Mouse (Mus musculus) hindbrain, embryonic 15.5 days (tissue): ENCODE results near the gene Ehd1. TPM values are rescaled to one million over a fixed set of nuclear protein-coding genes. Genes with fewer than 3 reads are reported as not detected.

Experiments
- ATAC-seq: fragments of 200-750 bp; cut with Nextera tagmentation; 2 replicates; pipeline ENCODE4 v1.8.0; 2017; ENCODE audit warnings: low read depth, moderate number of reproducible peaks, moderate TSS enrichment; ENCODE audit not compliant: low FRiP score
- H3K27ac ChIP-seq: fragments of 300-500 bp; sonication (generic); replicated peaks from 2 replicates; pipeline ENCODE4 v1.5.1; 2015; ENCODE audit warnings: mild to moderate bottlenecking, inconsistent platforms
- H3K27me3 ChIP-seq: fragments of 300-500 bp; sonication (generic); 2 replicates; pipeline ENCODE4 v1.6.1; 2015; ENCODE audit warnings: control low read depth, inconsistent platforms
- H3K36me3 ChIP-seq: fragments of 300-500 bp; sonication (generic); 2 replicates; pipeline ENCODE4 v1.6.1; 2015; ENCODE audit warnings: control low read depth, inconsistent platforms
- H3K4me1 ChIP-seq: fragments of 300-500 bp; sonication (generic); replicated peaks from 2 replicates; pipeline ENCODE4 v1.6.1; 2015; ENCODE audit warnings: control low read depth, inconsistent platforms
- H3K4me2 ChIP-seq: fragments of 300-500 bp; sonication (generic); 2 replicates; pipeline ENCODE4 v1.6.1; 2015; ENCODE audit warnings: moderate library complexity, mild to moderate bottlenecking, inconsistent platforms
- H3K4me3 ChIP-seq: fragments of 300-500 bp; sonication (generic); 2 replicates; pipeline ENCODE4 v1.5.1; 2015; ENCODE audit warnings: mild to moderate bottlenecking, inconsistent platforms
- H3K9ac ChIP-seq: fragments of 300-500 bp; sonication (generic); 2 replicates; pipeline ENCODE4 v1.6.1; 2015; ENCODE audit warnings: inconsistent platforms
- H3K9me3 ChIP-seq: fragments of 300-500 bp; sonication (generic); 2 replicates; pipeline ENCODE4 v1.6.1; 2016; ENCODE audit warnings: control low read depth, inconsistent platforms
- WGBS: fragments of 180-500 bp; shearing (Covaris S2); methylation state at CpG from one replicate; pipeline ENCODE4 v1.1.7; 2015; 5-methylcytosine and 5-hydroxymethylcytosine counted together
- polyA plus RNA-seq: library from polyadenylated mRNA; unstranded; fragments of >200 nt; fragmentation: Nextera tagmentation; extraction: Ambion mirVana; gene quantifications from 2 replicates; pipeline ENCODE4 v1.2.1, GENCODE M21; 2015

The Ehd1 gene
- polyA plus RNA-seq, 1 experiment from 2014 or later, result 103 TPM

DNA sequence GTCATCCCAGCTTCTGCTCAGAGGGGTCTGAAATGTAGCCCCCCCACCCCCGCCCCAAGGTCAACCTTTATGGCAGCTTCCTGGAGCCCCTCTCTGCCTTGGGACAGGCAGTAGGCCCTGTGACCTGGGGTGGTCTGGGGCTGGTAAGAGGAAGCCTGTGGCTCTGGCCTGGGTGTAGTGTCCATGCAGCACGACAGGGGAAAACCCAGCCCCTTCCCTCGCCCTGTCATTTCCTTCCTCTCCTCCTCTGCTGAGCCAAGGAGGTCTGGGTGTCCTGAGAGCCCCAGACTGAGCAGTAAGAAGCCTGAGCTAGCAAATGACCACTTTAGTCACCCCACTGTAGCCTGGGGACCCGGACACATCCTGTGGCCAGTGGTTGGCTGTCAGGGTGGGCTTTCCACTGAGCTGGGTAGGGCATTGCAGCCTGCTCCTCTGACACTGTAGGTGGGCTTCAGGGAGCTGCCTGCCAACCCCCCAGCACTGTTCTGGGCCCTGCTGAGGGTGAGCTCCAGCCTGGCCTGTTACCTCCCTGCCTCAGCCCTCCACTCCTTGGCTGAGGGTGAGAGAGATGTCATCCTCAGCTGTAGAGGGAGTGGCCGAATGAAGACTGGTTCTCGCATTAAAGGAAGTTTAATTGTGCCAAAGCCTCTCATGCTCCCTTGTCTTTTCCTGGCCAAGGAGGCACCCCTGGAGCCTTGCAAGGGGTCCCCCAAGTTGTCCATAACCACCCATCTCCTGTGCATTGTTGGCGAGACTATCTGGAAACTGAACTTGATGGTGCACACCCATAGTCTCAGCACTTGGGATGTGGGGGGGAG lies 23.1 kb downstream of the Ehd1 start:
- WGBS, result 87% methylated on average over 7 of the region's 7 CpGs
- Histone ChIP-seq H3K4me3 (no peak overlapping the region), H3K27ac (0 out of 2 replicates have a peak overlapping the region, but pooled peaks have one; percentile 23), H3K4me2 (no peak overlapping the region), H3K9ac (no peak overlapping the region), H3K9me3 (no peaks in the 10 kb centered on the region), H3K4me1 (peaks cover 10% of the 10 kb centered on the region), H3K36me3 (peaks cover 44% of the 10 kb centered on the region), H3K27me3 (no peaks in the 10 kb centered on the region)
- ATAC-seq, result no peak

DNA sequence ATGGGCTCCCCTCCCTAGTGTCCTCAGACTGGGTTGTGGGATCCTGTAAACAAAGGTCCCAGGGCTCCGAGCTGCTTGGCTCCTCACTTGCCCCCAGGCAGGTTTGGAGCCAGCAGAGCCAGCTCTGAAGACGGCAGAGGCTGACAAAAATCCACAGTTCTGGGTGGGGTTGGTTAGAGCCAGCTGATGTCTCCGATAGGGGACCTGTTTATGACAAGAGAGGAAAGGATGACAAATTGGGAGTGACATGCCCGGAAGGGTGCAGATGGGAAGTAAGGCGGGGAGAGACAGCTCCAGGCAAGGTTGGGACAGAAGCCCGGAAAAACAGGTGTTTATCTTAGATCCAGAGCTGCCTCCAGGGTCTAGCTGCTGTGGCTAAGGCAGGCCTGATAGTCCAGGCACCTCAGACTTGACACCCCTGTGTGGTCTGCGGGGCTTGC lies 23.9 kb downstream of the Ehd1 start:
- no peak overlapping the region for H3K4me3 ChIP-seq
- no peak overlapping the region for H3K4me2 ChIP-seq
- WGBS, result 51% methylated on average over 7 of the region's 7 CpGs
- no peak overlapping the region for H3K9ac ChIP-seq
- no peaks in the 10 kb centered on the region for H3K9me3 ChIP-seq
- no peaks in the 10 kb centered on the region for H3K27me3 ChIP-seq
- peaks cover 36% of the 10 kb centered on the region for H3K36me3 ChIP-seq
- ATAC-seq, result no peak
- no peak overlapping the region for H3K27ac ChIP-seq
- H3K4me1 ChIP-seq, result peaks cover 10% of the 10 kb centered on the region

DNA sequence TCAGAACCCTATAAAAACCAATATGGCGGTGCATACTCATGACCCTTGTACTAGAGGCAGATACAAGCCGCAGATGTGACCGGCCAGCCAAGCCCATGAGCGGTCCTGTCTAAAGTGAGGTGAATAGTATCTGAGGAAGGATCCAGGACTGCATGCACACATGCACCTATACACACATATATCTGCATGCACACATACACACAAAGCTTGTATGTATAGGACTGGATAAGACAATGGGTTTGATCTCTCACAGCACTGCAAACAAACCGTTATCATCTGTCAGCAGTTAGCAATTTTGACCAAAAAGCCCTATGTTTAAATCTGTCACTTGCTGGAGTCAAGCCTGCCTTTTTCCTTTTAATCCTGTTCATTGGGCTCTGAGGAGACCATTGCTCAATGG lies 25.6 kb downstream of the Ehd1 start:
- Histone ChIP-seq H3K9me3 (no peaks in the 10 kb centered on the region), H3K9ac (no peak overlapping the region), H3K27ac (peak overlapping the region; percentile 25; the same call in 1 of the 2 replicates), H3K4me2 (no peak overlapping the region), H3K27me3 (no peaks in the 10 kb centered on the region), H3K4me1 (peaks cover 17% of the 10 kb centered on the region), H3K4me3 (no peak overlapping the region), H3K36me3 (peaks cover 22% of the 10 kb centered on the region)
- no peak for ATAC-seq
- 93% methylated on average over 5 of the region's 5 CpGs for WGBS

DNA sequence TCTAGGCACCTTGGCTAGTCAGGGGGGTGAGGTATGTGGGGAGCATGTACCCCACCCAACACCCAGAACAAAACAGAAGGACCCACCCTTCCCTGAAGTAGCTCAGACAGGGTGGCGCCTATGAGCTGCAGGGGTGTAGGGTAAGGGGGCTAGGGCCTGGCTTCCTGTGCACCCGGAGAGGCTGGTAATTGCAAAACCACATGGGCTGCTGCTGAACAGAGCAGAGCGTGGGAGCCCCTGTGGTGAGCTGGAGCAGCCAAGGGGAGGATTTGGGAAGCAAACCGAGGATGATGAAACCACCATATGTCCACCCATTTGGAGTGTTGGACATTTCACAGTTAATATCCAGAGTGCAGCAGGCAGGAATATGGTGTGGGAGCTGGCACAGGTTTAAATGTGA lies 26.0 kb downstream of the Ehd1 start:
- peaks cover 17% of the 10 kb centered on the region for H3K36me3 ChIP-seq
- WGBS, result 43% methylated on average over 4 of the region's 4 CpGs
- no peak overlapping the region for H3K4me2 ChIP-seq
- ATAC-seq, result 0 out of 2 replicates have a peak, but pooled peaks have one; percentile 5
- peaks cover 21% of the 10 kb centered on the region for H3K4me1 ChIP-seq
- no peak overlapping the region for H3K9ac ChIP-seq
- no peaks in the 10 kb centered on the region for H3K9me3 ChIP-seq
- H3K27ac ChIP-seq, result peak overlapping the region; percentile 25; the same call in 1 of the 2 replicates
- no peak overlapping the region for H3K4me3 ChIP-seq
- H3K27me3 ChIP-seq, result no peaks in the 10 kb centered on the region

DNA sequence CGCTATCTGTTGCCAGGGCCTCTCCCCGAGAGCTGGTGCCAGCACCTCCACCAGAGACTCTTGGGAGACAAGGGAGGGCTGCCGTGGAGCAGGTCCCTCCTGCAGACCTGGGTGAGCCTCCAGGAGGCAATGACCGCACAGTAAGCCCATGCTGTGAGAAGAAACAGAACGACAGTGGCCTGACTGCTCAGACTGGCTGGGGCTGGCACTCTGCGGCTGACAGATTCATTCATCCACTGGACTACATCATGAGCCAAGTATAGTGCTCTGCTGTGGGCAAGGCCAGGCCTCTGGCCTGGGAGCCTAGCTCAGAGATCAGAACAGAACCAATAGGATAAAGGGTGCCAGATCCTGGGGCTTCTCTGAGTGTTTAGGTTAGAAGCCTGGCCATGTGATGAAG lies 27.3 kb downstream of the Ehd1 start:
- ATAC-seq, result no peak

DNA sequence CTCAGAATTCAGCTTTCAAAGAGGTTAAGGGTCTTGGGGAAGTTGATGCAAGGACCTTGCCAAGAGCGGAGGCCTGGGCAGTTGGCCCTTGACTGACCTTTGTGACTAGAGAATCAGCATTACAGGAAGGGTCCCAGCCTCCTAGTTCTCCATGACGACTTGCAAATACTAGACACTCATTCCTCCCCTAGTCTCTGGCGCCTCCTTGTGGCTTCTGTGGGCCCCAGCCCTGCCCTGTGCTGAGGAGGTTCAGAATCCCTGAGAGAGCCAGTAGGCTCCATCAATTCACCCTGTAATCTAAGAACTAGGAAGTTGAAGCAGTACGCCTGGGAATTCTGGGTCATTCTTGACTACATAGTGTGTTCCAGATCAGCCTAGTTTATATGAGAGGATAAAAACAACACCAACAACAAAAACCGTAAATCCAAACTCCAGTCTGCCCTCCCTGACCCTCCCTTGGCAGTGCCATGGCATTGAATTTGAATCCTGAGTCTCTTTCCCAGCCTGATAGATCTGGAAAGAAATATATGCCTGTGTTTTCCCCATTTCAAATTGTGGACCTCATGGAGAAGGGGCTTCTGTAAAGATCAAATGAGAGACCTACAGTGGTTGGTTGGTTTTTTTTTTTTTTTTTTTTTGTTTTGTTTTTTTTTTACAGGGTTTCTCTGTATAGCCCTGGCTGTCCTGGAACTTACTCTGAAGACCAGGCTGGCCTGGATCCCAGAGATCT lies 28.4 kb downstream of the Ehd1 start:
- Histone ChIP-seq H3K27me3 (no peaks in the 10 kb centered on the region), H3K4me3 (no peak overlapping the region), H3K27ac (no peak overlapping the region), H3K4me2 (no peak overlapping the region), H3K36me3 (no peaks in the 10 kb centered on the region), H3K4me1 (peaks cover 19% of the 10 kb centered on the region), H3K9me3 (no peaks in the 10 kb centered on the region), H3K9ac (no peak overlapping the region)
- 25% methylated on average over 5 of the region's 5 CpGs for WGBS
- no peak for ATAC-seq

More for the DNA sequence above, 27.3 kb downstream of the Ehd1 start:
- Histone ChIP-seq H3K27me3 (no peaks in the 10 kb centered on the region), H3K9ac (no peak overlapping the region), H3K27ac (no peak overlapping the region), H3K4me1 (peaks cover 21% of the 10 kb centered on the region), H3K9me3 (no peaks in the 10 kb centered on the region), H3K4me2 (no peak overlapping the region), H3K4me3 (no peak overlapping the region), H3K36me3 (peaks cover 4% of the 10 kb centered on the region; the same call in 1 of the 2 replicates)
- 80% methylated on average over 6 of the region's 6 CpGs for WGBS

DNA sequence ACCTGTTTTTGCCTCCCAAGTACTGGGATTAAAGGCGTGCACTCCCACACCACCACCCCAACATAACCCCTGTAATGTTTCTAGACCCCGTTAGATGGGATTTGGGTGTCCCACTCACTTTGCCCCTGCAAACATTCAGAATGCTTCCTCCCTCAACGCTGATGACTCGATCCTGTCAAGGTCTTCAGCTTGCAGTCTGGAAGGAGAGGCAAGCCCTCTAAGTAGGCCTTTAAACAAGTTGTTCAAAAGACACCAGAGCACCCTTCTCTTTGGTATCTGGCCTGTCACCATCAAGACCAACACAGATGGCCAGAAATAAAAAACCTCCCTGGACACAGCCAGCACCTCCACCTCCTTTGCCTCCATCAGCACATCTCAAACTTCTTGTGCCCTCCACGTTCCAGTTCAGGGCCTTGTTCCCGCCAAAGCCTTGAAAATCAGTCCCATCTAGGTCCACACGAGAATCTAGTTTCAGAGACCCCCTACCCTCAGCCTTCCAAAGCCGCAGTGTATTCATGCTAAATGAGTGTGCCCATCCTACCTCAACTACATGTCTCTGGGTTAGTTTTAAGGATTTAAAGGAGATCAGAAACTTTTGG lies 29.1 kb downstream of the Ehd1 start:
- no peak for ATAC-seq
- peak overlapping the region; percentile 60 for H3K4me2 ChIP-seq
- peaks cover 15% of the 10 kb centered on the region for H3K4me1 ChIP-seq
- peak overlapping the region; percentile 40 for H3K4me3 ChIP-seq
- no peaks in the 10 kb centered on the region for H3K9me3 ChIP-seq
- H3K27ac ChIP-seq, result no peak overlapping the region
- no peak overlapping the region for H3K9ac ChIP-seq
- no peaks in the 10 kb centered on the region for H3K27me3 ChIP-seq
- H3K36me3 ChIP-seq, result no peaks in the 10 kb centered on the region
- WGBS, result 58% methylated on average over 8 of the region's 8 CpGs

DNA sequence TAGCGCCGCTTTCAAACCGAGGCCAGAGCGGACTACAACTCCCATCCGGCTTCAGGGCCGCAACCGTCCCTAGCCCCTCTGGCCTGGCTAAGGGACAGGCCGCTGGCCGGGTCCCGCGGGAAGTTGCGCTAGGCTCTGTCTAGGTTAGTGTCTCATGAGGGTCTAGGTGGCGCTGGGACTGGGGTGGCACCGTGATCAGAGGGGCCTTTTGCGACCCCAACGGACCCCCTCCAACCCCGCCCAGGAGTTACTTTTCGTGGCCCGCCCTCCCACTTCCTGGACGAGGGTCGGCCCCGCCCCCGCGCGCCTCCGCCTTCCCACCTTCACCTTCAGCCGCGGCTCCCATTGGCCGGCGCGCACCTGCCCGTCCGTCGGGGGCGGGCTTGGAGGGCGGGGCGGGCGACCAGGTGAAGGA lies 29.6 kb downstream of the Ehd1 start, which contains the start of gene Cdc42bpg:
Cdc42bpg (plus strand) TSS at position 320 of the 415 bp plus-strand sequence.
- Histone ChIP-seq H3K27me3 (no peaks in the 10 kb centered on the region), H3K4me2 (peak within 1 kb of the TSS; percentile 60), H3K9ac (peak within 1 kb of the TSS; percentile 27), H3K4me1 (peaks cover 15% of the 10 kb centered on the region), H3K27ac (no peak within 1 kb of the TSS), H3K36me3 (no peaks in the 10 kb centered on the region), H3K9me3 (no peaks in the 10 kb centered on the region), H3K4me3 (peak within 1 kb of the TSS; percentile 40)
- WGBS, result 2% methylated on average over 36 of the region's 38 CpGs
- peak; percentile 77 for ATAC-seq

DNA sequence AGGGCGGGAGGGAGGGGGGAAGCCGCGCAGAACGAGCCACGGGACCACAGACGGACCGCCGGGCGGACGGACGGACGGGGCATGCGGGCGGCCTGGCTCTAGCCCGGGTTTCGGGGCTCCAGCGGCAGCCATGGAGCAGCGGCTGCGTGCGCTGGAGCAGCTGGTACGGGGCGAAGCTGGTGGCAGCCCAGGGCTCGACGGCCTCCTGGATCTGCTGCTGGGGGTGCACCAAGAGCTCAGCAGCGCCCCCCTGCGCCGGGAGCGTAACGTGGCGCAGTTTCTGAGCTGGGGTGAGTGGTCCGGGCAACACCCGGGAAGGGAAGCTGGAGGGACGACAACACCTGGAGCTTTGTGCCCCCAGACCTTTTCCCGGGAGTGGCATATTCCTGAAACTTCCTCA lies 30.1 kb downstream of the Ehd1 start:
- ATAC-seq, result peak; percentile 40
- under 1% methylated on average over 25 of the region's 34 CpGs for whole genome bisulfite sequencing
- H3K27ac ChIP-seq, result no peak overlapping the region
- peak overlapping the region; percentile 27 for H3K9ac ChIP-seq
- H3K27me3 ChIP-seq, result no peaks in the 10 kb centered on the region
- H3K36me3 ChIP-seq, result no peaks in the 10 kb centered on the region
- H3K9me3 ChIP-seq, result no peaks in the 10 kb centered on the region
- H3K4me3 ChIP-seq, result peak overlapping the region; percentile 40
- peaks cover 15% of the 10 kb centered on the region for H3K4me1 ChIP-seq
- peak overlapping the region; percentile 60 for H3K4me2 ChIP-seq

DNA sequence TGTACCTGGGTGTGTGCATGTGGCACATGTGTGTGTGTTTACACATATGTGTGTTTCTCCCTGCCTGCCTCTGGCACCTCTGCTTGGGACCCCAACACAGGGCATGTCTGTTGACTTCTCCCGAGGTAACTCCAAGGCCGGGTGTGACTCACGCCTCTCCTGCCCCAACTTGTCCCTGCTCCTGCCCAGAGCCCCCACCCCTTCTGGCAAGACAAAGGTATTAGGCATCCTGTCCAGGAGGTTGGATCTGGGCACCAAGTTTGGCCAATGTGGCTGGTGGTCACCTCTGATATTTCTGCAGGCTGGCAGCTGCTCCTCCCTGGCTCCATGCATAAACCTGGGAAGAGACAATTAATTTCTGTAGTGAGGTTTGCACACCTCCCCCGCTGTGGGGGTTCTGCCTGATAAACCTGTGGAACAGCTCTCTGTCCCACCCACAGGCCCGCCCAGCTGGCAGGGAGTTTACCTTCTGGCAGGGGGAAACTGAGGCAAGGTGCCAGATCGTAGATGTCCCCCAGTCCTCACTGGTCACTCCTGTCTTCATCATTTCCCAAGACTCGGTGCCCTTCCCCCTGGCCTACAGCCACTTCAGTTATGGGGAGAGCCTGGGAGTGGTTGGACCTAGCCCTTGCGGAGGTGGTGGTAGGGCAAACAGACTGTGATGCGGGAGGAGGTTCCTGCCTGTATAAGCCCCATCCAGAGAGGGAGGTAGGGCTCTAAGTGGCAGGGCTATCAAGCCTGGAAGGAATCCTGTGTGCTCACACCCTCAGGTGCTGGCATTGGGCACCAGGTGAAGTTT lies 31.4 kb downstream of the Ehd1 start:
- Histone ChIP-seq H3K9me3 (no peaks in the 10 kb centered on the region), H3K4me3 (no peak overlapping the region), H3K9ac (no peak overlapping the region), H3K4me1 (peaks cover 11% of the 10 kb centered on the region), H3K27me3 (no peaks in the 10 kb centered on the region), H3K4me2 (no peak overlapping the region), H3K27ac (no peak overlapping the region), H3K36me3 (no peaks in the 10 kb centered on the region)
- WGBS, result 89% methylated on average over 9 of the region's 9 CpGs
- ATAC-seq, result no peak

DNA sequence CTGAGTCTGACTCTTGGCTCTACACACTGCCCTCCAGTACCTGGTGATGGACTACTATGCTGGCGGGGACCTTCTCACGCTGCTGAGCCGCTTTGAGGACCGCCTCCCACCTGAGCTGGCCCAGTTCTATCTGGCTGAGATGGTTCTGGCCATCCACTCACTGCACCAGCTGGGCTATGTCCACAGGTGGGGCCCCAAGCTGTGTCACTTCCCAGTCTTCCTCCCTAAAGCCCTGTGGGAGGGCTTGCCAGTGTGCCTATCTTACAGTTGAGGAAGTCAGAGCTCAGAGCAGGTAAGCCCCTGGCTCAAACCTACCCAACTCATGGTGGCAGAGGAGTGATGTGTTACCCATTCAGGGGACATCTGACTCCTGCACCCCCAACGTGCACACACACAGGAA lies 33.7 kb downstream of the Ehd1 start:
- H3K27me3 ChIP-seq, result no peaks in the 10 kb centered on the region
- no peak overlapping the region for H3K9ac ChIP-seq
- no peak for ATAC-seq
- peaks cover 11% of the 10 kb centered on the region for H3K4me1 ChIP-seq
- H3K4me3 ChIP-seq, result no peak overlapping the region
- 97% methylated on average over 5 of the region's 5 CpGs for WGBS
- no peak overlapping the region for H3K27ac ChIP-seq
- no peaks in the 10 kb centered on the region for H3K9me3 ChIP-seq
- no peak overlapping the region for H3K4me2 ChIP-seq
- no peaks in the 10 kb centered on the region for H3K36me3 ChIP-seq
